Mouse (Mus musculus) spleen, adult 10 weeks (tissue): Measurements from ENCODE around the gene Arfgef2. TPM values are rescaled to one million over a fixed set of nuclear protein-coding genes. Genes with fewer than 3 reads are reported as not detected.

Experiments
- polyA plus RNA-seq: library from polyadenylated mRNA; stranded (reverse); fragments of 350-450 nt; fragmentation: Illumina TruSeq; extraction: RNeasy Lipid Tissue Mini Kit (QIAGEN cat#74804); gene quantifications from one replicate; pipeline ENCODE4 v1.2.3, GENCODE M21; 2015; ENCODE audit warnings: low replicate concordance; ENCODE audit not compliant: insufficient read depth

The Arfgef2 gene
- 23.2 TPM for polyA plus RNA-seq

DNA sequence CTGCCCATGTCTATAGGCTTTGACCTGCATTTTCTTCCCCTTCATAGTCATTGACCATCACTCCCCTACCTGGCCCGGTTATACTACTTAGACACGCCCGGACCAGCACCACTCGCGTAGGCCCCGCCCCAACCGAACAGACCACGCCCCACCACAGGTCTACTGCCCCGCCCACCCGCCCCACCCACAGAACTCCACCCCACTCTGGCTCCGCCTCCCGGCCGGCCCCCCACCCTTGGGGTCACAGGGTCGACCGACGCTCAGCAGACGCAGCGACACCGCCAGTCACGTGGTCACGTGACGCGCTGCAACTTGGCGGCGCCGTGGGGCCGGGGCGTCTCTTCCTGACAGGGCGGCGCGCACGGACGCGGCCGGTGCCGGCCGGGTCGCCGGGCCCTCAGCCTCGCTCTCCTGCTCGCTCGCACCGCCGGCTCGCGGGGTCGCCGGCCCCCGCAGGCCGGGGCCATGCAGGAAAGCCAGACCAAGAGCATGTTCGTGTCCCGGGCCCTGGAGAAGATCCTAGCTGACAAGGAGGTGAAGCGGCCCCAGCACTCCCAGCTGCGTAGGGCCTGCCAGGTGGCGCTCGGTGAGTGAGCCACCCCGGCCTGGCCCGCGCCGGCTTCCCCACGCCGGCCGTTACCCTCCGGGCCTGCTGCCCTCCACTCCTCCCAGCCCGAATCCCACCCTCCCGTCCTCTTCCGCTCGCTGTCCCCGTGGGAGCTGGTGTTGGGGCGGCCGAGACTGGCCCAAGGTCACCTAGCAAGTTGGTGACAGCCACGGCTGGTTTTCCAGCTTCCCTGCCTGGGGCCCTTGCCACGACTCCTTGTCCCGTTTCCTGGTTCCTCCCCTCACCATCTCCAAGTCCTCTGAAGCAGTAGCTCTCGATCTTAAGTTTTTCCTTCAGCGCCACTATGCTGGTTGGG, at the start of gene Arfgef2:
Gene Arfgef2, plus strand, starts transcription at position 339 of the 923 bp plus-strand sequence.

DNA sequence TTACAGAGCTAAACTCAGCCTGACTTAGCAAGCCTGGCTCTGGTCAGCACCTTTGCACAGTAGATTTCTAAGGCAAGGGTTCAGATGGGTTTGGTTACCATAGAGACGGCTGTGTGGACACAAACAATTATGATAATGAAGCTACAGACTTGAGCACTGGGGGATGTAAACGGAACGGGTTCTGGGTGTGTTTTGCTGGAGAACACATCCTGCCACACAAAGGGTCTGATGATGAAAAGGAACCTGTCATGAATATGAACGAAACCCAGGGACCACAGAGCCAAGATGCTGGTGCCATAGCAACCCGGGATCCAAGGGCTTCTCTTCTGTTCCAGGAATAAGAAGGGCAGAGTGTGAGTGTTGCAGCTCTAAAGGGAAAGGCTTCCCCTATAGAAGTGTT, 13.0 kb upstream of the Arfgef2 start, which contains the start of gene Trp53rkb:
Gene Trp53rkb, plus strand, starts transcription at position 177 of the 400 bp plus-strand sequence.

DNA sequence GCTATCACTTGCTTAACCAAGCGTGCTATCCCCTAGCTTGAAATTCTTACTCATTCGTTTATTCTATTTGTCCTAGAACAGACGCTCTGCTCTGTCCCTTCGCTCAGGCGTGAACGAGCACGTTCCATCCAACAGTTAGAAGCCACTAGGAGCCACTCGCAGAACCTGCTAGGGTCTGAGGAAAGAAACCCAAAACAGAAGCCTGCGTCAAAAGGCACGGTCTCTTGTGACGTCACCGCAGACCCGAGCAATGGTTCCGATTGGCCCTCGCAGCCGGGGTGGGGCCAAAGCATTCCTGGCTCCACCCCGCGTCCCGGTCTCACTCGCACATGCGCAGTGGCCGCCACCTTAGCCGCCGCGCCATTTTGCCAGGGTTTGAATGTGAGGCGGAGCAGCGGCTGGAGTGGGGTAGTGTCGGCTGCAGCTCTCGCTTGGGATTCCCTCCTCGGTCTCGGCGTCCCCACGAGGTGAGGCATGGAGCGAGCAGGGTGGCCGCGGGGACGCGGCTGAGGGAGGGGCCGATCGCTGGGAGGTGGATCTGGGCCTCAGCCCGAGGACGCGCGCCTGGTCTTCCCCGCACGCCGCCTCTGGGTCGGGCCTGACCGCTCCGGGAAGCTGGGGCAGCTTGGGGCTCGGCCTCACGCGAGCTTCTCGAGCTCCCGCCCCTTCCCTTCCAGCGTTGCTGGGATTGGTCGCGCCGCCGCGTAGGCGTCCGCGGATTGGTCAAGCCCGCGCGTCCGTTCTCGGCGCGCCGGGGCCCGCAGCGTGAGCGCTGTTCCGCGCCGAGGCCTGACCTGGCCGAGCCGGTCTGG, 100.5 kb downstream of the Arfgef2 start, which contains the start of gene Cse1l:
Gene Cse1l, plus strand, starts transcription at position 330 of the 812 bp plus-strand sequence.

Other genes starting within 250 kb of the Arfgef2 start
- 26.5 TPM for gene Prex1, start 91.8 kb upstream of the Arfgef2 start, polyA plus RNA-seq
- 1.9 TPM for gene Trp53rkb, start 13.1 kb upstream of the Arfgef2 start, polyA plus RNA-seq
- 107 TPM for gene Cse1l, start 100.5 kb downstream of the Arfgef2 start, polyA plus RNA-seq
- 64.3 TPM for gene Stau1, start 190.7 kb downstream of the Arfgef2 start, polyA plus RNA-seq
- 43.1 TPM for gene Ddx27, start 209.6 kb downstream of the Arfgef2 start, polyA plus RNA-seq